19 mouse cellular contexts compared by ENCODE assay signal in genomic region chr13:88900046-88900445, GRCm38 (mm10).
"Had no signal": no experiment of that assay in that cellular context is flagged by ENCODE, and none has a peak within 500 bp of the region (broad histone marks: within the 10 kb centered on the region; RNA-seq: fewer than 3 reads in every experiment).

No protein-coding gene starts in this region.

- DNase-seq: kidney, adult 11 months; kidney, adult 8-10 months; kidney, postnatal 10 days; kidney, postnatal 36 days; liver, postnatal 0 days; lung, embryonic 14.5 days; right cerebral cortex, postnatal 25 days; thymus, adult 2 months; thymus, postnatal 14 days; thymus, postnatal 4 days had no signal

- H3K4me3 ChIP-seq: intestine, embryonic 15.5 days; kidney, embryonic 15.5 days; midbrain, embryonic 12.5 days; midbrain, embryonic 15.5 days; neural tube, embryonic 12.5 days; neural tube, embryonic 15.5 days had no signal

- H3K9me3 ChIP-seq: intestine, embryonic 15.5 days; kidney, embryonic 15.5 days; midbrain, embryonic 12.5 days; midbrain, embryonic 15.5 days; neural tube, embryonic 12.5 days; neural tube, embryonic 15.5 days had no signal

- H3K4me2 ChIP-seq: intestine, embryonic 15.5 days; kidney, embryonic 15.5 days; lung, embryonic 14.5 days; midbrain, embryonic 12.5 days; midbrain, embryonic 15.5 days; neural tube, embryonic 12.5 days; neural tube, embryonic 15.5 days had no signal

- H3K4me1 ChIP-seq: intestine, embryonic 15.5 days; kidney, embryonic 15.5 days; midbrain, embryonic 12.5 days; midbrain, embryonic 15.5 days; neural tube, embryonic 12.5 days; neural tube, embryonic 15.5 days had no signal

- H3K27me3 ChIP-seq: intestine, embryonic 15.5 days; kidney, embryonic 15.5 days; midbrain, embryonic 12.5 days; midbrain, embryonic 15.5 days; neural tube, embryonic 12.5 days; neural tube, embryonic 15.5 days had no signal

- H3K27ac ChIP-seq: intestine, embryonic 15.5 days; kidney, embryonic 15.5 days; liver, embryonic 14.5 days; macrophage; midbrain, embryonic 12.5 days; midbrain, embryonic 15.5 days; neural tube, embryonic 12.5 days; neural tube, embryonic 15.5 days had no signal

- H3K36me3 ChIP-seq: intestine, embryonic 15.5 days; kidney, embryonic 15.5 days; midbrain, embryonic 12.5 days; midbrain, embryonic 15.5 days; neural tube, embryonic 12.5 days; neural tube, embryonic 15.5 days had no signal

- ATAC-seq: intestine, embryonic 15.5 days; liver, postnatal 0 days; lung, postnatal 0 days; midbrain, embryonic 15.5 days had no signal

- H3K9ac ChIP-seq: intestine, embryonic 15.5 days; kidney, embryonic 15.5 days; liver, embryonic 14.5 days; liver, postnatal 0 days; lung, embryonic 14.5 days; midbrain, embryonic 12.5 days; midbrain, embryonic 15.5 days; neural tube, embryonic 12.5 days; neural tube, embryonic 15.5 days had no signal
